8 mouse cellular contexts compared by ENCODE assay signal in the genomic region with DNA sequence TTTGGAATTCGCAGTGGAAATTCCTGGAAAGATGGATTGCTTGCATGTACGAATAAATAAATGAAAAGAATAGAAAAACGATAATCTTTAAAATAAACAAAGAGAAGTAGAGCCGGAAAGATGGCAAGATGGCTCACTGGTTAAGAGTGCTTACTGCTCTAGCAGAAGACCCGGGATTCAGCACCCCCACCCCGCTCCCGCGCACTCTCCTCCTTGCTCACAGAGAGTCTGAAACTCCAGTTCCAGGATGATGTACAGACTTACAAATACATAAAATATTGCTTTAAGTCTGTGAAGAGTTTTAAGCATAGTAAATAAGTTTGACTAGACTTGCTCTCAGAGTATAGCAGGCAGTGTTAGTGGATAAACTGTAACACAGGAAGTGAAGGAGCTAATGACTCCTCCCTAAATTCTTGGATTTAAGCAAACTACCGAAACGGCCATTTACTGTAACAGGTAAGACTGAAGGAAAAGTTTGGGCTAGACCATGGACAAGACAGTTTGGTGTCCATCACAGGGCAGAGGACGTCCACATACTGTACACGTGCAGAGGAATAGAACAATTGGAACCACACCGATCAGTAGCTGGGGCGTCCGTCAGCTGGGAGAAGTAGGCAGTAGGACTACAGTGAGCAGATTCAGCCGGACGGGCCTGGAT. TPM values are rescaled to one million over a fixed set of nuclear protein-coding genes. Genes with fewer than 3 reads are reported as not detected.
DNase-seq lines count a peak whose midpoint lies in the region; ATAC-seq and TF ChIP-seq lines count a peak whose summit lies in the region.

No protein-coding gene starts in this region.

- peak overlapping the region; percentile 64 for H3K4me2 ChIP-seq in embryonic facial prominence, embryonic 15.5 days (replicated peaks)
- peak overlapping the region; percentile 81 for H3K4me2 ChIP-seq in midbrain, embryonic 12.5 days (replicated peaks)

- H3K27me3 ChIP-seq in C2C12 (ENCODE audit: control insufficient read depth, insufficient read depth, insufficient read length), result no peaks in the 10 kb centered on the region
- no peaks in the 10 kb centered on the region for H3K27me3 ChIP-seq in embryonic facial prominence, embryonic 15.5 days
- no peaks in the 10 kb centered on the region for H3K27me3 ChIP-seq in midbrain, embryonic 12.5 days

- no peak for TF ChIP-seq CTCF in C2C12 (IDR thresholded peaks at IDR 0.05; ENCODE audit: control insufficient read depth, insufficient read depth, insufficient read length)

- peak overlapping the region; percentile 88 for H3ac ChIP-seq in C2C12 (ENCODE audit: control insufficient read depth, insufficient read length, low read depth)

- DNase-seq in embryo, embryonic 10 days (ENCODE audit: low spot score), result peak; percentile 18
- no peak for DNase-seq in embryo, embryonic 9.5 days (ENCODE audit: extremely low spot score)
- no peak for DNase-seq in layer of hippocampus, adult 11-12 months (ENCODE audit: low spot score)
- DNase-seq in adipocyte (ENCODE audit: low spot score), result no peak

- peaks cover 61% of the 10 kb centered on the region for H3K79me3 ChIP-seq in C2C12 (ENCODE audit: low read depth)

- H3K79me2 ChIP-seq in C2C12 (ENCODE audit: control insufficient read depth, insufficient read depth), result peaks cover 87% of the 10 kb centered on the region

- peaks cover 17% of the 10 kb centered on the region for H3K4me1 ChIP-seq in embryonic facial prominence, embryonic 15.5 days
- peaks cover 24% of the 10 kb centered on the region for H3K4me1 ChIP-seq in midbrain, embryonic 12.5 days

- no peaks in the 10 kb centered on the region for H3K9me3 ChIP-seq in embryonic facial prominence, embryonic 15.5 days (replicated peaks)
- H3K9me3 ChIP-seq in midbrain, embryonic 12.5 days, result no peaks in the 10 kb centered on the region

- ATAC-seq in embryonic facial prominence, embryonic 15.5 days (ENCODE audit: insufficient number of reproducible peaks, low FRiP score, low TSS enrichment, low read depth), result peak; percentile 69
- ATAC-seq in inflammation-experienced regulatory T-cells, adult 6 months, result peak; percentile 39
- peak; percentile 84 for ATAC-seq in midbrain, embryonic 12.5 days (ENCODE audit: low FRiP score, low read depth)

- peak overlapping the region; percentile 98 for H3K27ac ChIP-seq in embryonic facial prominence, embryonic 15.5 days (replicated peaks)
- H3K27ac ChIP-seq in midbrain, embryonic 12.5 days (replicated peaks), result peak overlapping the region; percentile 98

- peaks cover 28% of the 10 kb centered on the region for H3K36me3 ChIP-seq in C2C12 (ENCODE audit: control insufficient read depth, insufficient read depth)
- peaks cover 15% of the 10 kb centered on the region for H3K36me3 ChIP-seq in embryonic facial prominence, embryonic 15.5 days
- H3K36me3 ChIP-seq in midbrain, embryonic 12.5 days, result peaks cover 27% of the 10 kb centered on the region

- peak overlapping the region; percentile 60 for H3K4me3 ChIP-seq in C2C12 (ENCODE audit: insufficient read depth, poor library complexity, severe bottlenecking)
- peak overlapping the region; percentile 77 for H3K4me3 ChIP-seq in embryonic facial prominence, embryonic 15.5 days (replicated peaks)
- peak overlapping the region; percentile 89 for H3K4me3 ChIP-seq in midbrain, embryonic 12.5 days

- H3K9ac ChIP-seq in embryonic facial prominence, embryonic 15.5 days, result peak overlapping the region; percentile 84
- peak overlapping the region; percentile 93 for H3K9ac ChIP-seq in midbrain, embryonic 12.5 days (replicated peaks)

- 6% methylated on average over 17 of the region's 17 CpGs for WGBS in embryonic facial prominence, embryonic 15.5 days
- WGBS in midbrain, embryonic 12.5 days, result 8% methylated on average over 17 of the region's 17 CpGs

TF ChIP-seq in C2C12, 6 proteins besides CTCF, POLR2A, EP300 and RAD21:
- TF ChIP-seq FOSL1 (IDR thresholded peaks at IDR 0.05; ENCODE audit: insufficient read depth, low read length, poor library complexity, severe bottlenecking) (no peak), MYOD1 (IDR thresholded peaks at IDR 0.05; ENCODE audit: control insufficient read depth, insufficient read length, low read depth) (no peak), CEBPB (IDR thresholded peaks at IDR 0.05; ENCODE audit: low read depth) (no peak), MYOG (IDR thresholded peaks at IDR 0.05; ENCODE audit: control insufficient read depth, extremely low read depth, insufficient read length) (no peak), USF1 (IDR thresholded peaks at IDR 0.05; ENCODE audit: low read depth) (no peak)

RNA-seq across cellular contexts. Expression of a gene that starts 0.7 kb away (rescaled TPM):
- 73.4 TPM for polyA plus RNA-seq in C2C12 (2012; fragmentation: generic; extraction: Trizol)
- polyA plus RNA-seq in embryonic facial prominence, embryonic 15.5 days (2015; fragmentation: Nextera tagmentation; extraction: Ambion mirVana), result 69.8 TPM in 2 replicates
- 10 to 100 TPM; 39.1 to 43.4 (median 40.9) TPM for polyA plus RNA-seq in inflammation-experienced regulatory T-cells, adult 6 months (2017; shearing (Covaris generic))
- 111 and 113 TPM in 2 replicates for polyA plus RNA-seq in midbrain, embryonic 12.5 days (2016; fragmentation: Nextera tagmentation; extraction: Ambion mirVana)

RNA-seq across cellular contexts. Expression of a gene that starts 0.7 kb away (rescaled TPM):
- polyA plus RNA-seq in C2C12 (2012; fragmentation: generic; extraction: Trizol), result 15.5 TPM
- 30.1 and 42.0 TPM in 2 replicates for polyA plus RNA-seq in embryonic facial prominence, embryonic 15.5 days (2015; fragmentation: Nextera tagmentation; extraction: Ambion mirVana)
- 10 to 100 TPM; 22.3 to 32.3 (median 29.5) TPM for polyA plus RNA-seq in inflammation-experienced regulatory T-cells, adult 6 months (2017; shearing (Covaris generic))
- 52.6 and 59.5 TPM in 2 replicates for polyA plus RNA-seq in midbrain, embryonic 12.5 days (2016; fragmentation: Nextera tagmentation; extraction: Ambion mirVana)

RNA-seq across cellular contexts. Expression of a gene that starts 58.4 kb away (rescaled TPM):
- 11.5 TPM for polyA plus RNA-seq in C2C12 (2012; fragmentation: generic; extraction: Trizol)
- polyA plus RNA-seq in embryonic facial prominence, embryonic 15.5 days (2015; fragmentation: Nextera tagmentation; extraction: Ambion mirVana), result 22.9 and 25.0 TPM in 2 replicates
- 10 to 100 TPM in 2 of 3 experiments, 1 to 10 TPM in 1; 9.2 to 19.6 (median 12.5) TPM for polyA plus RNA-seq in inflammation-experienced regulatory T-cells, adult 6 months (2017; shearing (Covaris generic))
- 30.6 and 31.4 TPM in 2 replicates for polyA plus RNA-seq in midbrain, embryonic 12.5 days (2016; fragmentation: Nextera tagmentation; extraction: Ambion mirVana)
